ENCODE assay signal across 17 mouse cellular contexts in genomic region chr8:83251362-83252246, GRCm38 (mm10). TPM values are rescaled to one million over a fixed set of nuclear protein-coding genes. Genes with fewer than 3 reads are reported as not detected.
A peak's percentile ranks its signal among the peaks of the same experiment; 100 is the strongest.
DNase-seq lines count a peak whose midpoint lies in the region; ATAC-seq and TF ChIP-seq lines count a peak whose summit lies in the region.
"Had no signal": no experiment of that assay in that cellular context is flagged by ENCODE, and none has a peak within 500 bp of the region (broad histone marks: within the 10 kb centered on the region; RNA-seq: fewer than 3 reads in every experiment).

No protein-coding gene starts in this region.

- H3K36me3 ChIP-seq in hindbrain, embryonic 12.5 days = peaks cover 49% of the 10 kb centered on the region
- H3K36me3 ChIP-seq in hindbrain, postnatal 0 days (ENCODE audit: insufficient read depth, low read length) = peaks cover 36% of the 10 kb centered on the region
- no peaks in the 10 kb centered on the region for H3K36me3 ChIP-seq in lung, postnatal 0 days (ENCODE audit: insufficient read depth, low read length)
- peaks cover 3% of the 10 kb centered on the region; the same call in 1 of the 2 replicates for H3K36me3 ChIP-seq in stomach, embryonic 14.5 days (ENCODE audit: control insufficient read depth, insufficient read depth, low read length)
- no peaks in the 10 kb centered on the region for H3K36me3 ChIP-seq in intestine, embryonic 16.5 days (ENCODE audit: control insufficient read depth, insufficient read depth, low read length)
- H3K36me3 ChIP-seq: liver, embryonic 15.5 days had no signal

- H3K4me3 ChIP-seq in hindbrain, embryonic 12.5 days = no peak overlapping the region
- no peak overlapping the region for H3K4me3 ChIP-seq in hindbrain, postnatal 0 days (ENCODE audit: low read length)
- H3K4me3 ChIP-seq in lung, postnatal 0 days (ENCODE audit: low read depth, low read length) = no peak overlapping the region
- no peak overlapping the region for H3K4me3 ChIP-seq in stomach, embryonic 14.5 days (ENCODE audit: low read depth, low read length)
- H3K4me3 ChIP-seq in intestine, embryonic 16.5 days (ENCODE audit: low read length) = no peak overlapping the region
- H3K4me3 ChIP-seq: liver, embryonic 15.5 days; neural tube, embryonic 13.5 days had no signal

- 77% methylated on average over 14 of the region's 14 CpGs for WGBS in hindbrain, embryonic 12.5 days
- WGBS in hindbrain, postnatal 0 days = 76% methylated on average over 14 of the region's 14 CpGs
- 59% methylated on average over 14 of the region's 14 CpGs for WGBS in lung, postnatal 0 days
- 70% methylated on average over 14 of the region's 14 CpGs for WGBS in stomach, embryonic 14.5 days
- WGBS in intestine, embryonic 16.5 days = 71% methylated on average over 14 of the region's 14 CpGs

- peak overlapping the region; percentile 17; the same call in 1 of the 2 replicates for H3K27ac ChIP-seq in hindbrain, embryonic 12.5 days
- no peak overlapping the region for H3K27ac ChIP-seq in hindbrain, postnatal 0 days
- H3K27ac ChIP-seq in lung, postnatal 0 days (ENCODE audit: low read length) = no peak overlapping the region
- H3K27ac ChIP-seq in stomach, embryonic 14.5 days (ENCODE audit: low read length) = peak overlapping the region; percentile 27; the same call in 1 of the 2 replicates
- H3K27ac ChIP-seq in intestine, embryonic 16.5 days (ENCODE audit: low read length) = no peak overlapping the region
- H3K27ac ChIP-seq: liver, embryonic 15.5 days; neural tube, embryonic 13.5 days had no signal

- TF ChIP-seq CTCF in hindbrain, postnatal 0 days (IDR thresholded peaks at IDR 0.05; ENCODE audit: low read depth) = no peak
- TF ChIP-seq CTCF in lung, postnatal 0 days (IDR thresholded peaks at IDR 0.05) = no peak

- no peaks in the 10 kb centered on the region for H3K4me1 ChIP-seq in hindbrain, embryonic 12.5 days
- no peaks in the 10 kb centered on the region for H3K4me1 ChIP-seq in hindbrain, postnatal 0 days (ENCODE audit: insufficient read depth, low read length)
- H3K4me1 ChIP-seq in lung, postnatal 0 days (ENCODE audit: insufficient read depth, low read depth, low read length) = no peaks in the 10 kb centered on the region
- H3K4me1 ChIP-seq in stomach, embryonic 14.5 days (ENCODE audit: control insufficient read depth, insufficient read depth, low read length) = peaks cover 4% of the 10 kb centered on the region; the same call in 1 of the 2 replicates
- H3K4me1 ChIP-seq in intestine, embryonic 16.5 days (ENCODE audit: control insufficient read depth, insufficient read depth, low read length) = no peaks in the 10 kb centered on the region
- H3K4me1 ChIP-seq: liver, embryonic 15.5 days; neural tube, embryonic 13.5 days had no signal

- DNase-seq in hindbrain, postnatal 0 days (ENCODE audit: low spot score) = no peak
- peak; percentile 36 for DNase-seq in lung, postnatal 0 days (ENCODE audit: low spot score)
- no peak for DNase-seq in lung, postnatal 36 days
- no peak for DNase-seq in urinary bladder, postnatal 25 days (ENCODE audit: low spot score)
- DNase-seq: cerebellum, adult 2 months; right cerebral cortex, adult 18-20 months; thymus, adult 18-20 months had no signal

- no peaks in the 10 kb centered on the region for H3K27me3 ChIP-seq in hindbrain, embryonic 12.5 days
- no peaks in the 10 kb centered on the region for H3K27me3 ChIP-seq in hindbrain, postnatal 0 days (ENCODE audit: insufficient read depth, low read length)
- no peaks in the 10 kb centered on the region for H3K27me3 ChIP-seq in lung, postnatal 0 days (replicated peaks; ENCODE audit: insufficient read depth, low read length)
- no peaks in the 10 kb centered on the region for H3K27me3 ChIP-seq in stomach, embryonic 14.5 days (ENCODE audit: control insufficient read depth, insufficient read depth, low read length)
- no peaks in the 10 kb centered on the region for H3K27me3 ChIP-seq in intestine, embryonic 16.5 days (replicated peaks; ENCODE audit: control insufficient read depth, insufficient read depth, low read length)
- H3K27me3 ChIP-seq: liver, embryonic 15.5 days; neural tube, embryonic 13.5 days had no signal

- ATAC-seq in hindbrain, embryonic 12.5 days (ENCODE audit: low FRiP score) = no peak
- ATAC-seq in hindbrain, postnatal 0 days = no peak
- no peak for ATAC-seq in lung, postnatal 0 days
- peak; percentile 48; the same call in 1 of the 2 replicates for ATAC-seq in granulocyte monocyte progenitor cell, adult 5-6 weeks (replicated peaks; ENCODE audit: poor library complexity, severe bottlenecking)
- ATAC-seq in stomach, embryonic 14.5 days (ENCODE audit: insufficient number of reproducible peaks, insufficient read depth, low FRiP score, low read depth) = no peak
- no peak for ATAC-seq in intestine, embryonic 16.5 days

- H3K9ac ChIP-seq in hindbrain, embryonic 12.5 days = no peak overlapping the region
- no peak overlapping the region for H3K9ac ChIP-seq in hindbrain, postnatal 0 days (replicated peaks; ENCODE audit: low read length)
- H3K9ac ChIP-seq in lung, postnatal 0 days (replicated peaks; ENCODE audit: low read depth) = no peak overlapping the region
- no peak overlapping the region for H3K9ac ChIP-seq in stomach, embryonic 14.5 days (replicated peaks; ENCODE audit: low read depth, low read length)
- H3K9ac ChIP-seq in intestine, embryonic 16.5 days (ENCODE audit: low read depth, low read length) = no peak overlapping the region
- H3K9ac ChIP-seq: hindbrain, embryonic 14.5 days; liver, embryonic 15.5 days; neural tube, embryonic 13.5 days had no signal

- TF ChIP-seq EP300 in lung, postnatal 0 days (IDR thresholded peaks at IDR 0.05) = no peak

- H3K9me3 ChIP-seq in hindbrain, embryonic 12.5 days (replicated peaks) = no peaks in the 10 kb centered on the region
- H3K9me3 ChIP-seq in hindbrain, postnatal 0 days (ENCODE audit: low read length) = no peaks in the 10 kb centered on the region
- H3K9me3 ChIP-seq in lung, postnatal 0 days (ENCODE audit: low read length) = no peaks in the 10 kb centered on the region
- no peaks in the 10 kb centered on the region for H3K9me3 ChIP-seq in stomach, embryonic 14.5 days (ENCODE audit: control insufficient read depth, low read depth, low read length)
- no peaks in the 10 kb centered on the region for H3K9me3 ChIP-seq in intestine, embryonic 16.5 days (ENCODE audit: control insufficient read depth, low read length)
- H3K9me3 ChIP-seq: liver, embryonic 15.5 days; neural tube, embryonic 13.5 days had no signal

- H3K4me2 ChIP-seq in hindbrain, embryonic 12.5 days (replicated peaks) = no peak overlapping the region
- H3K4me2 ChIP-seq in hindbrain, postnatal 0 days (ENCODE audit: low read depth, low read length) = no peak overlapping the region
- no peak overlapping the region for H3K4me2 ChIP-seq in lung, postnatal 0 days (replicated peaks; ENCODE audit: low read depth, low read length)
- H3K4me2 ChIP-seq in stomach, embryonic 14.5 days (replicated peaks; ENCODE audit: low read depth, low read length) = no peak overlapping the region
- no peak overlapping the region for H3K4me2 ChIP-seq in intestine, embryonic 16.5 days (ENCODE audit: low read depth, low read length)
- H3K4me2 ChIP-seq: hindbrain, embryonic 14.5 days; liver, embryonic 15.5 days; neural tube, embryonic 13.5 days had no signal

RNA-seq across cellular contexts. Expression of gene Ucp1, which starts 38.5 kb away (rescaled TPM):
- 0.13 and 0.27 TPM in 2 replicates for polyA plus RNA-seq in hindbrain, embryonic 12.5 days (2016; fragmentation: Nextera tagmentation; extraction: Ambion mirVana)
- 0.29 and 0.31 TPM in 2 replicates for total RNA-seq in hindbrain, postnatal 0 days (2014; rRNA removed)
- 0.09 and 0.14 TPM in 2 replicates for polyA plus RNA-seq in hindbrain, postnatal 0 days (2015; fragmentation: Nextera tagmentation; extraction: Ambion mirVana)
- polyA plus RNA-seq in lung, postnatal 0 days (2015; fragmentation: Nextera tagmentation; extraction: Ambion mirVana) = 0.07 TPM in 1 of 2 replicates, not detected in the other
- not detected in 2 replicates for total RNA-seq in granulocyte monocyte progenitor cell, adult 5-6 weeks (2014; fragmentation: Nextera tagmentation)
- total RNA-seq in granulocyte monocyte progenitor cell, adult 5-6 weeks (2017) = not detected in 2 replicates
- polyA plus RNA-seq in stomach, embryonic 14.5 days (2014; fragmentation: Nextera tagmentation; extraction: Ambion mirVana) = 0.35 TPM in 1 of 2 replicates, not detected in the other
- not detected in 2 replicates for polyA plus RNA-seq in intestine, embryonic 16.5 days (2015; fragmentation: Nextera tagmentation; extraction: Ambion mirVana)
- total RNA-seq: gastrocnemius, adult 8-10 months; left cerebral cortex, postnatal 14 days had no signal
- polyA plus RNA-seq: heart, embryonic 14.5 days; liver, embryonic 15.5 days had no signal

Comparison
In these comparisons a context has a peak if more than half of its experiments do, and no peak if none do; other contexts are left out.
1. H3K27ac ChIP-seq: peak in hindbrain, embryonic 12.5 days (single experiment) and stomach, embryonic 14.5 days (single experiment); none in hindbrain, postnatal 0 days (single experiment), lung, postnatal 0 days (single experiment) and intestine, embryonic 16.5 days (single experiment).